In genomic region chr12:112559231-112559630, GRCm38 (mm10) we compare ENCODE assay signal across 14 mouse cellular contexts. TPM values are rescaled to one million over a fixed set of nuclear protein-coding genes. Genes with fewer than 3 reads are reported as not detected.
A peak's percentile ranks its signal among the peaks of the same experiment; 100 is the strongest.
DNase-seq lines count a peak whose midpoint lies in the region; ATAC-seq and TF ChIP-seq lines count a peak whose summit lies in the region.
"Had no signal": no experiment of that assay in that cellular context is flagged by ENCODE, and none has a peak within 500 bp of the region (broad histone marks: within the 10 kb centered on the region; RNA-seq: fewer than 3 reads in every experiment).

No protein-coding gene starts in this region.

- H3K79me2 ChIP-seq in liver, adult 2 months (ENCODE audit: control insufficient read depth, insufficient read depth, low read length), result no peaks in the 10 kb centered on the region

- H3K4me2 ChIP-seq in liver, embryonic 12.5 days, result no peak overlapping the region
- H3K4me2 ChIP-seq: forebrain, embryonic 15.5 days had no signal

- ATAC-seq in liver, embryonic 12.5 days, result no peak
- ATAC-seq: forebrain, embryonic 15.5 days; inflammation-experienced regulatory T-cells, adult 6 months had no signal

- H3K36me3 ChIP-seq in liver, adult 2 months (ENCODE audit: control insufficient read depth, insufficient read depth, low read length), result no peaks in the 10 kb centered on the region
- H3K36me3 ChIP-seq in liver, embryonic 12.5 days, result no peaks in the 10 kb centered on the region
- H3K36me3 ChIP-seq: forebrain, embryonic 15.5 days; hindbrain, embryonic 10.5 days had no signal

- 15% methylated on average over 3 of the region's 3 CpGs for WGBS in liver, adult 2 months
- 28% methylated on average over 3 of the region's 3 CpGs for WGBS in liver, embryonic 12.5 days (ENCODE audit: insufficient replicate concordance)

- peak; percentile 39 for DNase-seq in gastrocnemius, postnatal 25 days
- DNase-seq in gastrocnemius, adult 18-20 months (ENCODE audit: low spot score), result no peak
- peak; percentile 64 for DNase-seq in liver, adult 2 months (ENCODE audit: extremely low read depth, low read depth, low spot score)
- DNase-seq in heart, adult 8-10 months (ENCODE audit: low spot score), result peak; percentile 65
- peak; percentile 40 for DNase-seq in heart, postnatal 4 days
- no peak for DNase-seq in right cerebral cortex, postnatal 25 days
- DNase-seq: cerebellum, adult 2 months; gastrocnemius, postnatal 14 days; lung, adult 18-20 months; right cerebral cortex, postnatal 14 days had no signal

- peak overlapping the region; percentile 7; the same call in 1 of the 2 replicates for H3K4me3 ChIP-seq in liver, adult 2 months (ENCODE audit: insufficient read depth, low read depth, low read length)
- no peak overlapping the region for H3K4me3 ChIP-seq in liver, embryonic 12.5 days
- H3K4me3 ChIP-seq: forebrain, embryonic 15.5 days; hindbrain, embryonic 10.5 days had no signal

- peaks cover 17% of the 10 kb centered on the region for H3K4me1 ChIP-seq in liver, adult 2 months (ENCODE audit: control insufficient read depth, insufficient read depth, low read length)
- H3K4me1 ChIP-seq in liver, embryonic 12.5 days, result no peaks in the 10 kb centered on the region

- no peaks in the 10 kb centered on the region for H3K27me3 ChIP-seq in liver, adult 2 months (ENCODE audit: control insufficient read depth, insufficient read depth, low read length)
- H3K27me3 ChIP-seq in liver, embryonic 12.5 days (replicated peaks), result 0 out of 2 replicates have a peak, but pooled peaks cover 6% of the 10 kb centered on the region
- H3K27me3 ChIP-seq: forebrain, embryonic 15.5 days had no signal

- H3K9ac ChIP-seq in liver, adult 2 months (ENCODE audit: low read depth, low read length), result peak overlapping the region; percentile 55
- no peak overlapping the region for H3K9ac ChIP-seq in liver, embryonic 12.5 days
- H3K9ac ChIP-seq: forebrain, embryonic 15.5 days had no signal

- no peaks in the 10 kb centered on the region for H3K9me3 ChIP-seq in liver, embryonic 12.5 days (replicated peaks)
- H3K9me3 ChIP-seq: forebrain, embryonic 15.5 days; hindbrain, embryonic 10.5 days had no signal

- no peak for TF ChIP-seq CTCF in liver, adult 2 months (IDR thresholded peaks at IDR 0.05; ENCODE audit: low read depth, low read length)

- no peak for TF ChIP-seq POLR2A in liver, adult 2 months (IDR thresholded peaks at IDR 0.05; ENCODE audit: extremely low read depth, insufficient read depth, low read length)

- H3K27ac ChIP-seq in liver, adult 2 months (replicated peaks; ENCODE audit: insufficient read depth, low read depth, low read length), result peak overlapping the region; percentile 85
- H3K27ac ChIP-seq in liver, embryonic 12.5 days, result no peak overlapping the region
- H3K27ac ChIP-seq: forebrain, embryonic 15.5 days; hindbrain, embryonic 10.5 days had no signal

RNA-seq across cellular contexts. Expression of gene Inf2, which starts 29.4 kb away (rescaled TPM):
- 10 to 100 TPM; 10.3 to 10.9 TPM for total RNA-seq in gastrocnemius, postnatal 25 days (2021)
- total RNA-seq in gastrocnemius, adult 18-20 months (2021), result 10 to 100 TPM in 1 of 2 experiments, 1 to 10 TPM in 1; 7.7 to 11.0 TPM
- total RNA-seq in liver, adult 2 months (2014; rRNA removed), result 15.5 and 22.9 TPM in 2 replicates
- 24.6 and 30.7 TPM in 2 replicates for polyA plus RNA-seq in liver, adult 2 months (2012; rRNA removed)
- 2.2 and 2.7 TPM in 2 replicates for polyA plus RNA-seq in liver, embryonic 12.5 days (2016; fragmentation: Nextera tagmentation; extraction: Ambion mirVana)
- total RNA-seq in heart, adult 8-10 months (2022), result 10 to 100 TPM; 14.7 to 19.5 (median 17.7) TPM
- total RNA-seq in heart, postnatal 4 days (2021), result 10 to 100 TPM; 18.6 to 19.7 TPM

RNA-seq across cellular contexts. Expression of gene Tmem179, which starts 42.7 kb away (rescaled TPM):
- total RNA-seq in gastrocnemius, postnatal 25 days (2021), result under 1 TPM in 1 of 2 experiments, not detected in 1; 0.18 TPM
- total RNA-seq in gastrocnemius, adult 18-20 months (2021), result not detected
- 0.07 TPM in 1 of 2 replicates, not detected in the other for total RNA-seq in liver, adult 2 months (2014; rRNA removed)
- polyA plus RNA-seq in liver, adult 2 months (2012; rRNA removed), result not detected in 2 replicates
- polyA plus RNA-seq in liver, embryonic 12.5 days (2016; fragmentation: Nextera tagmentation; extraction: Ambion mirVana), result 0.31 and 0.38 TPM in 2 replicates
- not detected for total RNA-seq in heart, adult 8-10 months (2022)
- total RNA-seq in heart, postnatal 4 days (2021), result under 1 TPM; 0.11 to 0.12 TPM
- total RNA-seq: gastrocnemius, postnatal 14 days had no signal
- polyA plus RNA-seq: inflammation-experienced regulatory T-cells, adult 6 months had no signal

Comparison
In these comparisons a context has a peak if more than half of its experiments do, and no peak if none do; other contexts are left out.
1. DNase-seq: peak in gastrocnemius, postnatal 25 days (single experiment), liver, adult 2 months (single experiment), heart, adult 8-10 months (single experiment) and heart, postnatal 4 days (single experiment); none in gastrocnemius, adult 18-20 months (single experiment) and right cerebral cortex, postnatal 25 days (single experiment).